Mouse (Mus musculus) hindbrain, embryonic 10.5 days (tissue): ENCODE measurements around the gene Kdm8. TPM values are rescaled to one million over a fixed set of nuclear protein-coding genes. Genes with fewer than 3 reads are reported as not detected.

Source experiments
- DNase-seq: peaks from one replicate; pipeline ENCODE4 v3.0.0-alpha.2; 2017; ENCODE audit warnings: low spot score
- H3K27ac ChIP-seq: fragments of 300-500 bp; sonication (generic); 2 replicates; pipeline ENCODE4 v1.5.1; 2016; ENCODE audit warnings: mild to moderate bottlenecking, moderate library complexity
- H3K27me3 ChIP-seq: fragments of 300-500 bp; sonication (generic); 2 replicates; pipeline ENCODE4 v1.6.1; 2016; ENCODE audit warnings: mild to moderate bottlenecking; ENCODE audit not compliant: poor library complexity, insufficient read depth, severe bottlenecking
- H3K36me3 ChIP-seq: fragments of 300-500 bp; sonication (generic); 2 replicates; pipeline ENCODE4 v1.6.1; 2016; ENCODE audit warnings: mild to moderate bottlenecking, moderate library complexity
- H3K4me1 ChIP-seq: fragments of 300-500 bp; sonication (generic); replicated peaks from 2 replicates; pipeline ENCODE4 v1.6.1; 2016; ENCODE audit warnings: mild to moderate bottlenecking
- H3K4me3 ChIP-seq: fragments of 300-500 bp; sonication (generic); 2 replicates; pipeline ENCODE4 v1.5.1; 2016; ENCODE audit warnings: mild to moderate bottlenecking, moderate library complexity
- H3K9me3 ChIP-seq: fragments of 300-500 bp; sonication (generic); 2 replicates; pipeline ENCODE4 v1.6.1; 2016; ENCODE audit warnings: mild to moderate bottlenecking, moderate library complexity
- WGBS: fragments of 180-500 bp; shearing (Covaris S2); methylation state at CpG from one replicate; pipeline ENCODE4 v1.1.7; 2016; 5-methylcytosine and 5-hydroxymethylcytosine counted together
- polyA plus RNA-seq: library from polyadenylated mRNA; unstranded; fragments of >200 nt; fragmentation: Nextera tagmentation; extraction: Ambion mirVana; gene quantifications from 2 replicates; pipeline ENCODE4 v1.2.1, GENCODE M21; 2016

Gene Kdm8
- polyA plus RNA-seq, 1 experiment from 2014 or later: 15.3 TPM

DNA sequence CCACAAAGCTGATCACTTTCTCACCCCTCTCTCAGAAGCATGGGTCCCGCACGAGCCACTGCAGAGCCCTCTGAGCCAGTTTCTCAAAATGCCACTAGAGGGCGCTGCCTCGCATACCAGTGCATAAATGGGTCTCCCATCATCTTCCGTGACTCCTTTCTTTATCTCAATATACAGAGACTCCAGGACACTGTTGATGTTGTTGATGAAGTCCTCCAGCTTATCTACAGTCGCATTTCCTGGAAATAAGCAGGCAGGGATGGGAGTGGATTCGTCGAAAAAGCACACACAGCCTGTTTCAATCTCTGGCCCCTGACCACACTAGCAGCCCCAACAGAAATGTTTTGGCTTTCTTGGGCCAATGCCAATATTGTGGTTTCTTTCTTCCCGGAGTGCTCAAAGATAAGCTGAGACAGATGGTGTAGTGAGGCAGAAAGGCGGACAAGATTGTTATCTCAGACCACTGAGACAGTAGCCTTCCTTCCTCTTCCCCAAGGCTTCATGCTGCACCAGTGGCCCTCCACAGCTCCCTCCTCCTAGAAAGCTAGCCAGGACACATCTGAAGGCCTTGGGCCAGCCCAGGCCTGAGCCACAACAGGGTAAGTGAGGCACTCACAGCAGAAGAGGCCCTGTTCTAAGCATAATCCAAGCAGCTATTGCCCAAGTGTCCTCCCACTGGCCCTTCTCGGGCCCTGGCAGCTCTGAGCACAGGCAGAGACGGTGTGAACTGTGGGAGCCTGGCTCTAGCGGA, 27.7 kb downstream of the Kdm8 start:
- WGBS: 38% methylated on average over 13 of the region's 13 CpGs
- Histone ChIP-seq H3K4me1 (peaks cover 35% of the 10 kb centered on the region), H3K27ac (peak overlapping the region; percentile 82), H3K27me3 (no peaks in the 10 kb centered on the region), H3K4me3 (no peak overlapping the region), H3K9me3 (no peaks in the 10 kb centered on the region), H3K36me3 (peaks cover 55% of the 10 kb centered on the region)
- DNase-seq: peak; percentile 80

DNA sequence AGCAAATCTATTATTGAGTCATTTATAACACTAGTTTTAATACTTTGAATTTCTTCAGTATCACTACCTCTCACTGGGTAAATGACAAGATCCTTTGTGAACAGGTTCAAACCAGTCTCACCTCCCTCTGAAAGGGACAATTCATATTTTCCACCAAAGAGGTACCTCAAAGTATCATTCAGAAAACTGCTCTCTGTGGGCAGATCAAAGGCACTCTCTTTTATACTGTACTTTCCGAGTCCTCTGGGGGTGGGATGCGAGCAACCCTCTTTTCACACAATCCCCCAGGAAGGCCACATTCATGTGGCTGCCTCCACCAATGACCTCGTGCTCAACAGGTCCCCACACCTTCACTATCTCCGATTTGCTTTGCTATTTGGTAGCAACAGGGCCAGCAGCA, 30.1 kb downstream of the Kdm8 start:
- no peak overlapping the region for H3K27ac ChIP-seq
- H3K9me3 ChIP-seq: no peaks in the 10 kb centered on the region
- peaks cover 46% of the 10 kb centered on the region for H3K36me3 ChIP-seq
- peaks cover 38% of the 10 kb centered on the region for H3K4me1 ChIP-seq
- no peak overlapping the region for H3K4me3 ChIP-seq
- DNase-seq: no peak
- H3K27me3 ChIP-seq: no peaks in the 10 kb centered on the region
- WGBS: 73% methylated on average over 4 of the region's 4 CpGs

DNA sequence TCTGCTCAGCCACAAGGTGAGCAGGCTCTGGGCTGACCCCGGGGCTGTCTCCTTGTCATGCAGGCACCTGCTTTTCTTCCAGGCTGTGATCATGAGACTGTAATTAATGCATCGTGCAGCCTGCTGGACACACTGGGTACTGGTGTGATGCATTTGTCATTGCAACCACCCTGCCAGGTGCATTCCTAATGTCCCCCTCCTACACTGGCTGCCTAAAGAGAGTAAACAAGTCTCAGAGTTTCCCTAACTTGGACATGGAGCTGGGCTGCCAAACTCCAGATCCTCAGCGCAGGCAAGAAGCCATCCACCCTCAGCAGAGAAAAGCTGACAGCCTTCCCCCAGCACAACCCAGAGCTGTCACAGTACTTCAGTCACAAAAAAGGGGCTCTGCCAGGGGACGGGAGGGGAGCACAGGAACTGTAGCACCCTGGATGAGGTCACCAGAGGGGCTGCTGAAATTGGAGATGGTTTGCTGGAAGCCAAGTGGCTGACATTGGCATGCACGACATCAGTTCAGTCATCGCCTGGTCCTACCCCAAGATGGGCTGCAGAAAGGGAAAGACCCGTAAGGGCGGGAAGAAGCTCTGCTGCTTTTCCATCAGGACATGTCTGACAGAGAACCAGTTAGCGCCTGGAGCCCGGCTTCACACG, 31.2 kb downstream of the Kdm8 start:
- 63% methylated on average over 11 of the region's 11 CpGs for WGBS
- H3K27me3 ChIP-seq: no peaks in the 10 kb centered on the region
- H3K4me3 ChIP-seq: no peak overlapping the region
- no peaks in the 10 kb centered on the region for H3K9me3 ChIP-seq
- no peak for DNase-seq
- peaks cover 38% of the 10 kb centered on the region for H3K4me1 ChIP-seq
- H3K36me3 ChIP-seq: peaks cover 43% of the 10 kb centered on the region
- peak overlapping the region; percentile 70 for H3K27ac ChIP-seq

DNA sequence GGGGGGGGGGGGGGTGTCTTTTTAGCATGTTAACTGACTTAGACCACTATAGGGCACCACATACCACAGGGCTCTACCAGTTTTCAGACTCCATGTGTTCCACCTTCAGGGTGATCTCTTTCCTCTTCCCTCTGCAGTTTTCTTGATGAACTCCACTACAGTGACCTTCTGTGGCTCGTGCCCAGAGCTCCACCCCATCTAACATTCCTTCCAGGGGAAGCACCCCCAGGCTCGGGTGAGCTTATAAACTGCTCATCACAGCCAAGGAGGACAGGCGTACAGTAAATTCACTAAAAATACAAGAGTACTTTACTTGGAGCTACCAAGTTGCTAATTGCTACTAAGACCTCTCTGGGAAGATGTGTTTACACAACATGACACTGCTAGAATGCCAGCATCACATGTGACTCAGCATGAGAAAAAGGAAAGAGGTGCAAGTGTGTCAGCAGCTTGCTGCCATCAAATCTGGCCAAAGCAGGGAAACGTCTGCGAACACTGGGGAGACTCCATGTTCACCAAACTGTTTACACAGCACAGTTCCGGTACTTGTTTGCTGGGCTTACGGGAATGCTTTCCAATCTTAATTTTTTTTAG, 34.0 kb downstream of the Kdm8 start:
- Histone ChIP-seq H3K27me3 (no peaks in the 10 kb centered on the region), H3K27ac (no peak overlapping the region), H3K4me3 (no peak overlapping the region), H3K36me3 (peaks cover 54% of the 10 kb centered on the region), H3K9me3 (no peaks in the 10 kb centered on the region), H3K4me1 (peaks cover 35% of the 10 kb centered on the region)
- no peak for DNase-seq
- 81% methylated on average over 7 of the region's 7 CpGs for WGBS

DNA sequence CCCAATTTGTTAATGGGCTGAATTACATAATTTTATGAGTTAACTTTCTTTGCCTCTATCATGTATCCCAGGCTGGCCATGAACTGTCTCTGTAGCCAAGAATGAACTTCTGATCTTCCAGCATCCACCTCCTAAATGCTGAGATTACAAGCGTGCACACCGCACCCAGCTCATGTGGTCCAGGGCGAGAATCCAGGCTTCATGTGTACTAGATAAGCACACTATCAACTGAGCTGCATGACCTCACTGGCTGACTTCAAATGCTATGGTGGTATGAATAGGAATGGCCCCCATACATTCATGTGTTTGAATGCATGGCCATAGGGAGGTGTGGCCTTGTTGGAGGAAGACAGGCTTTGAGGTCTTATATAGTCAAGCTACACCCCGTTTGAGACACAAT, 36.0 kb downstream of the Kdm8 start:
- H3K9me3 ChIP-seq: no peaks in the 10 kb centered on the region
- H3K36me3 ChIP-seq: peaks cover 67% of the 10 kb centered on the region
- peaks cover 25% of the 10 kb centered on the region for H3K4me1 ChIP-seq
- no peak for DNase-seq
- H3K4me3 ChIP-seq: no peak overlapping the region
- H3K27ac ChIP-seq: no peak overlapping the region
- H3K27me3 ChIP-seq: no peaks in the 10 kb centered on the region
- WGBS: 94% methylated on average over 4 of the region's 4 CpGs

DNA sequence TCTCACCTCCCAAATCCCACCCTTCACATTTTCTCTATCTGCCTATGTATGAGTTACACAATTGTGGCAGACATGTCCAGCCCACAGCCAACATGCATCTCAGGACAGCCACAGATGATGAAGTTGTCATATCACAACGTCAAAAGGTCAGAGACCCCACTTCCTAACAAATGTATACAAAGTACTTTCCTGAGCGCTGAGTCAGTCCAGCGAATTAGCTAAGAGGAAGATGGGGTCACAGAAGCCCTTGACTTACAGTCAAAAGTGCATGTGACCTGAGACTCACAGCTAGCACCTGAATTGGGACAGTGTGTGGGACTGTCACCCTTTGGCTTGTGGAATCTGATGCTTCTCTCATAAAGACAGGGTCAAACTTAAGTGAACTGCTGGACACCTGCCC, 37.9 kb downstream of the Kdm8 start:
- 89% methylated on average over 3 of the region's 3 CpGs for WGBS
- no peaks in the 10 kb centered on the region for H3K27me3 ChIP-seq
- peaks cover 70% of the 10 kb centered on the region for H3K36me3 ChIP-seq

DNA sequence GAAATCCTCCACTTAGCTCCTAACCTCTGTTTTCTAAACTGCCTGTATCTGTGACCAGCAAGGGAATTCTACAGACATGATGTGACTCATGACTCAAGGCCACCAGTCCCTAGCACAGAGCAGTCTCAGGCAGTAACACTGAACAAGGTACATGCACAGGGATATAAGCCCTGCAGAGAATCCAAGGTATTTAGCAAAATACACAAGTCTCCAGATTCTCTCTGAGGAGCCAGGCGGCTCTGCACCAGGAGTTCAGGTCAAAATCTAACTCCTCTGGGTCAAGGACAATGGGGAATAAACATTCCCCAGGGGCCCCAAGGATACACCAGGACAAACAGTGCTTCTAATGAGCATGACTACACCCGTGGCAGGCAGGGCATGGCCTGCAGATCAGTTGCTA, 38.4 kb downstream of the Kdm8 start:
- Histone ChIP-seq H3K36me3 (peaks cover 64% of the 10 kb centered on the region), H3K9me3 (no peaks in the 10 kb centered on the region), H3K4me3 (no peak overlapping the region), H3K4me1 (0 out of 2 replicates have a peak, but pooled peaks cover 5% of the 10 kb centered on the region), H3K27me3 (no peaks in the 10 kb centered on the region), H3K27ac (no peak overlapping the region)
- no peak for DNase-seq
- whole genome bisulfite sequencing: 66% methylated on average over 2 of the region's 2 CpGs

More for the DNA sequence above, 37.9 kb downstream of the Kdm8 start:
- H3K4me3 ChIP-seq: no peak overlapping the region
- peaks cover 7% of the 10 kb centered on the region; the same call in 1 of the 2 replicates for H3K4me1 ChIP-seq
- no peak overlapping the region for H3K27ac ChIP-seq
- H3K9me3 ChIP-seq: no peaks in the 10 kb centered on the region
- DNase-seq: no peak

DNA sequence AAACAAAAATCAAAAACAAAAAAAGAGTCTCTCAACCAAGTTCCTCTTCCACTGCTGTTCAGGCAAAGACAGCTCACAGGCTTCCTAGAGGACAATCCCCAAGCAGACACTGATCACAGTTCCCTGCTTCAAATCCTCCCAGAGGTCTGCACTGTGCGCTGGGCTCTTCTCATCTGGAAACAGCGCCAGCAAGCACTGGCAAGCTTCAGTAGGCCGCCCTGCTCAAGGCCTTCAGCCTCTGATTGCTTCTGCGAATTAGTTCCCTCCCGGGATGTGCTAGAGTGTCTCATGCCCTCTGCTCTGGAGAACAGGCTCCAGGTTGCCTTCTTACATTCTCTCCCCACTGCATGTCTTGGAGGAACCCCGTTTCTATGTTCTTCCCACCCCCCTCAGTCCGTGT, 40.3 kb downstream of the Kdm8 start:
- H3K27me3 ChIP-seq: no peaks in the 10 kb centered on the region
- no peak overlapping the region for H3K27ac ChIP-seq
- DNase-seq: no peak
- WGBS: 90% methylated on average over 7 of the region's 7 CpGs
- no peak overlapping the region for H3K4me3 ChIP-seq
- H3K9me3 ChIP-seq: no peaks in the 10 kb centered on the region
- H3K36me3 ChIP-seq: peaks cover 57% of the 10 kb centered on the region
- peaks cover 21% of the 10 kb centered on the region for H3K4me1 ChIP-seq

DNA sequence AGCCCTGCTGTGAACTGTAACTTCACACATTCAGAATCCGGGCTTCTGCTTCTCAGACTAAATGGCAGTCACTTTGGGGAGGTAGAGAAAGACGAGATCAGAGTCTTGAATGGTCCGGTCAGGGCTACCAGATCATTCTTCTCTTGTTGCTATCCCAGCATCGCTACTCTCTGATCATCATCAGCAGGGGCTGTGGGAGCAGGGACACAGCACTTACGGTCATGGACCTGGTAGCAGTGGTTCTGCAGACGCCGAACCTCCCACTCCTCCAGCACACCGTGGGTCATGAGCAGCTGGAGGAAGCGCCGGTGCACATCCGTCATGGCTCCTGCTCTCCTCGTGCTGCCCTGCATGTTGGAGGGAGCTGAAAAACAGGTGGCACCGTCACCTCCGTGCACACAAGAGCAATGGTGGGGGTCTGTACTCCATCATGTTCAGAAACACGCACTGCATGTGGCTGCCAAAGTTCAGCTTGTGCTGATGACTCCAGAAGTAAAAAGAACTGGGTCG, 41.7 kb downstream of the Kdm8 start:
- Histone ChIP-seq H3K4me1 (peaks cover 32% of the 10 kb centered on the region), H3K36me3 (peaks cover 46% of the 10 kb centered on the region), H3K9me3 (no peaks in the 10 kb centered on the region), H3K4me3 (no peak overlapping the region), H3K27ac (no peak overlapping the region), H3K27me3 (no peaks in the 10 kb centered on the region)
- 94% methylated on average over 16 of the region's 16 CpGs for WGBS
- DNase-seq: no peak

DNA sequence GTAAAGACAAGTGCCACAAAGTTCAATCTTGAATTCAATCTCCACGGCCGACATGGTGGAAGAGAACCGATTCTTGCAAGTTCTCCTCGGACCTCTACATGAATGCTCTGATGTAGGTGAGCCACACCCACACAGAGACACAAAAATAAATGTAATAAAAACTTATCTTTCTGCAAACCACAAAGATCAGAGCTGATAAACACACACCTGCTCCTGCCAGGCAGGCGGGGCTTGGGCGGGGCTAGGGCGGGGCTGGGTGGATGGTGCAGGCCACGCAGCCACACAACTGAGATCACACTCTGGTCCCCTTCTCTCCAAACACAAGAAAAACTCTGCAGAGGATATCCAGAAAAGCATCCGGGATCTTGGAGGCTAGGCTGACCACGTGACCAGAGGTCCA, 42.6 kb downstream of the Kdm8 start:
- Histone ChIP-seq H3K4me1 (peaks cover 37% of the 10 kb centered on the region), H3K27ac (no peak overlapping the region), H3K36me3 (peaks cover 38% of the 10 kb centered on the region), H3K9me3 (no peaks in the 10 kb centered on the region), H3K4me3 (no peak overlapping the region), H3K27me3 (no peaks in the 10 kb centered on the region)
- no peak for DNase-seq
- 90% methylated on average over 10 of the region's 10 CpGs for WGBS

DNA sequence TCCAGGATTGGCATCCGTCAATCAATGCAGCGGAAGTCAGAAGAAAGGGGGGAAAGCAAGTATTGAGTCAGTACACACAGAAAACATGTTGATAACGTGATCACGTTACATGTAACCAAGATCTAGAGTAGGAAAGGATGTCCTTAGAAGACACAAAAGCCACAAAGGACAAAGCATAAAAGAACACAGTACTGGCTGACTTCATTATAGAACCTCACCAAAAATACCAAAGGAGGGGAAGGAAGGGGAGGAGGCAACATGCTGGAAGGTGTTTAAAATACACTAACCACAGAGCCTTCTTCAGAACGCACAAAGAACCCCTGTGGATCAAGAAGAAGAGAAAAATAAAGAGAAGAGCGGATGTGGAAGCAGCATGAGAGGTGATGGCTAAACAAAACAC, 44.2 kb downstream of the Kdm8 start:
- no peaks in the 10 kb centered on the region for H3K27me3 ChIP-seq
- no peak overlapping the region for H3K4me3 ChIP-seq
- H3K27ac ChIP-seq: 0 out of 2 replicates have a peak overlapping the region, but pooled peaks have one; percentile 6
- H3K9me3 ChIP-seq: no peaks in the 10 kb centered on the region
- DNase-seq: no peak
- WGBS: 79% methylated on average over 6 of the region's 6 CpGs
- peaks cover 27% of the 10 kb centered on the region for H3K36me3 ChIP-seq
- H3K4me1 ChIP-seq: peaks cover 35% of the 10 kb centered on the region

DNA sequence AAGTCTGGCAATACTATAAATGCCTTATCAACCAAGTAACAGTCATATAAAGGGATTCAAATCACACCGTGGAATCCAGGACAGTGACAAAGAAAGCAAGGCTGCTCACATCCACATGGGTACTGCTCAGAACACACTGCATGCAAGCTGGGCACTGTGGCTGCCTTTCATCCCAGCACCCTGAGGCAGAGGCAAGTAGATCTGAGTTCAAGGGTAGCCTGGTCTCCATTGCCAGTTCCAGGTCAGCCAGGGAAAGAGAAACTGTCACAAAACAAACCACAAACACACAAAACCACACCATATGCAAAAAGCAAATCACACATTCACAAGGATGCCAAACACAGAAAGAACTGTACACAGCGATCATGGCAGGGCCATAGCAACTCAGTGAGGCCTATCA, 45.2 kb downstream of the Kdm8 start:
- peaks cover 35% of the 10 kb centered on the region for H3K4me1 ChIP-seq
- H3K27me3 ChIP-seq: no peaks in the 10 kb centered on the region
- no peak overlapping the region for H3K4me3 ChIP-seq
- no peak for DNase-seq
- WGBS: 92% methylated on average over 2 of the region's 2 CpGs
- no peaks in the 10 kb centered on the region for H3K9me3 ChIP-seq
- H3K36me3 ChIP-seq: peaks cover 17% of the 10 kb centered on the region
- peak overlapping the region; percentile 43; the same call in 1 of the 2 replicates for H3K27ac ChIP-seq
